Mouse (Mus musculus) kidney, adult 2 months (tissue): ENCODE data around the gene Cep135.

Experiments
- CTCF ChIP-seq: fragments of 200-500 bp; conservative IDR thresholded peaks from 2 replicates; pipeline ENCODE4 v1.5.1; 2011; ENCODE audit warnings: low read depth, mild to moderate bottlenecking, control low read depth, low read length, moderate library complexity, mixed read lengths; ENCODE audit not compliant: insufficient read depth, insufficient read length
- POLR2A ChIP-seq: fragments of 200-500 bp; IDR thresholded peaks from one replicate; pipeline ENCODE4 v1.6.1; 2011; ENCODE audit warnings: low read depth, low read length, control low read depth

DNA sequence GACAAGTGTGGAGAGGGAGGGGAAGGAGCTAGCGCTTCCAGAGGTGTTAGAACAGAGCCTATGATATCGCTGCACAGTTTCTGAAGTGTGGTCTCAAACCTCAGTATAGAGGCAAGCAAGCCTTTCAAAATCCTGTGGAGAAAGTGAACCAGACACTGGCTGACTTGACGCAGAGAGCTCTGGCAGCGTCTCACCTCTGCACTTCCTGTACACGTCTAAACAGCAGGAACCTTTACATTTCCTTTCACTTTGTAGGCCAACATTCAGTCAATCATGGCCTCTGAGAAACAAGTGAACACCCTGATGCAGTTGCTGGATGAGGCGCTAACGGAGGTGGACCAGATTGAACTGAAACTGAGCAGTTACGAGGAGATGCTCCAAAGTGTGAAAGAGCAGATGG is 45.3 kb upstream of the Cep135 start:
- TF ChIP-seq POLR2A (no peak), CTCF (no peak)
